Mouse (Mus musculus) spleen, postnatal 4 days (tissue): ENCODE results near the gene Fam151b.

ENCODE experiments used
- DNase-seq, 2 experiments: peaks; one replicate each; pipeline ENCODE4 v3.0.0; 2022; ENCODE audit warnings: low spot score in 2 of 2

Gene Fam151b

GRCm38 (mm10) chr13:92419630-92420029, 64.2 kb downstream of the Fam151b start:
- DNase-seq = no peak

- DNase-seq = no peak
These were observed 73.3 kb downstream of the Fam151b start for GRCm38 (mm10) chr13:92410486-92410885.

- DNase-seq = no peak
These were observed 80.3 kb downstream of the Fam151b start for GRCm38 (mm10) chr13:92403496-92403895.

GRCm38 (mm10) chr13:92402063-92402462, 81.8 kb downstream of the Fam151b start:
- no peak for DNase-seq
